Mouse (Mus musculus): ENCODE results near the gene App. TPM values are rescaled to one million over a fixed set of nuclear protein-coding genes. Genes with fewer than 3 reads are reported as not detected.

The App gene
- total and polyA plus RNA-seq, 3 experiments = 90.6 to 142 (median 141) TPM

GRCm38 (mm10) chr16:85106644-85107323 is 66.8 kb downstream of the App start:
- TF ChIP-seq CTCF (IDR thresholded peaks at IDR 0.05) = no peak
- TF ChIP-seq POLR2A (IDR thresholded peaks at IDR 0.05; ENCODE audit: insufficient read depth, low read depth, low read length) = no peak
- TF ChIP-seq EP300 (IDR thresholded peaks at IDR 0.05; ENCODE audit: insufficient read depth, low read depth, low read length) = no peak
- H3K4me3 ChIP-seq = no peak overlapping the region
- DNase-seq = no peak
- peaks cover 6% of the 10 kb centered on the region for H3K4me1 ChIP-seq (ENCODE audit: control insufficient read depth, insufficient read depth, low read length)
- no peak overlapping the region for H3K9ac ChIP-seq (ENCODE audit: low read depth, low read length)
- no peak overlapping the region for H3K27ac ChIP-seq
- H3K79me2 ChIP-seq (replicated peaks; ENCODE audit: control insufficient read depth, insufficient read depth, low read length) = no peaks in the 10 kb centered on the region; the same call in none of the 2 replicates
- H3K36me3 ChIP-seq (ENCODE audit: control insufficient read depth, insufficient read depth, low read length) = peaks cover 5% of the 10 kb centered on the region
- H3K27me3 ChIP-seq (ENCODE audit: control insufficient read depth, insufficient read depth, low read length) = no peaks in the 10 kb centered on the region
- intact Hi-C loops (cut with DNase I) = no loop called here
- 74% methylated on average over 9 of the region's 9 CpGs for WGBS

DNA sequence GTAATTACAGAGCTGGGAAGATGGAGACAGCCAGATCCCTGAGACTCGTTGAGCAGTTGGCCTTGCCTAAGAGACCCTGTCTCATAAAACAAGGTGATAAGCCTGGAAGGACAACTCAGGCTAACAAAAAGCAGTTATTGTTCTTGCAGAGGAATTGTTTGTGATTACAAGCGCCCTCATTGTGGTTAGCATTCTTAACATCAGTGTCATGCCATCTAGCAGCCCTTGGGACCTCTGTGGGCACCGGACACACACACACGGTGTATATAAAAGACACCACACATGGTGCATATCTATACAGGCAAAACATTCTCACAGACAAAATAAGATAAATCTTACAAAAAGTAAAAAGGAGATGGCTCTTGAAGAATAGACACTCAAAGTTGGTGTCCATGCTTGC is 68.0 kb downstream of the App start:
- H3K27me3 ChIP-seq (ENCODE audit: control insufficient read depth, insufficient read depth, low read length) = no peaks in the 10 kb centered on the region
- WGBS = 62% methylated on average over 4 of the region's 4 CpGs
- no peak overlapping the region for H3K4me3 ChIP-seq
- intact Hi-C loops (cut with DNase I) = no loop called here
- H3K79me2 ChIP-seq (replicated peaks; ENCODE audit: control insufficient read depth, insufficient read depth, low read length) = no peaks in the 10 kb centered on the region; the same call in 1 of the 2 replicates
- DNase-seq = no peak
- no peak for TF ChIP-seq POLR2A (IDR thresholded peaks at IDR 0.05; ENCODE audit: insufficient read depth, low read depth, low read length)
- TF ChIP-seq CTCF (IDR thresholded peaks at IDR 0.05) = no peak
- no peak for TF ChIP-seq EP300 (IDR thresholded peaks at IDR 0.05; ENCODE audit: insufficient read depth, low read depth, low read length)
- H3K27ac ChIP-seq = no peak overlapping the region
- peaks cover 6% of the 10 kb centered on the region for H3K4me1 ChIP-seq (ENCODE audit: control insufficient read depth, insufficient read depth, low read length)
- H3K9ac ChIP-seq (ENCODE audit: low read depth, low read length) = no peak overlapping the region
- H3K36me3 ChIP-seq (ENCODE audit: control insufficient read depth, insufficient read depth, low read length) = peaks cover 9% of the 10 kb centered on the region

DNA sequence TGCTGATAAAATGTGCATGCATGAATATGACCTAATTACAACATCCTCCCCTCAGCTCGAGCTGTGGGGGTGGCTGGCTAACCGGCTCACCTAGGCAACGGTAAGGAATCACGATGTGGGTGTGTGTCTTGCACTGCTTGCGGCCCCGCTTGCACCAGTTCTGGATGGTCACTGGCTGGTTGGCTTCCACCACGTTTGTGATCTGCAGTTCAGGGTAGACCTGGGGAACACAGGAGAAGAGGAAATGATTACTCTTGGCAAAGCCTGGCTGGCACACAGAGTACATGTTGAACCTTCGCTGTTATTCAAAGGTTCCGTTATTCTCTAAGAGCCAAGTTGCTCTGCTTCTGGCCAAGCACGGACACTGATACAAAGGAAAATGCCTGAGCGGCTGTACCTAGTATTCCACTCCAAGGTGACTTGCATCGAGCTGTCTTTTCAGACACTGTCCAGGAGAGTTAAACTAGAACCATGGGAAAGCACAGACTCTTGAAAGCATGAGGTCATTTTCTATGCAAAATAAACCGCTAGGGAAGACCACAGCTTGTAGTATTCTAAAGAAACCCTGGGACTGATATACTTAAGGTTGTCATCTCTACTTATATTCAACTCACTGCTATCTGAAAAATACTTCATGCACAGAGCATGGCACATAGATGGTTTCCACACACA is 70.3 kb downstream of the App start:
- peaks cover 9% of the 10 kb centered on the region for H3K36me3 ChIP-seq (ENCODE audit: control insufficient read depth, insufficient read depth, low read length)
- WGBS = 59% methylated on average over 13 of the region's 13 CpGs
- TF ChIP-seq CTCF (IDR thresholded peaks at IDR 0.05) (no peak), EP300 (IDR thresholded peaks at IDR 0.05; ENCODE audit: insufficient read depth, low read depth, low read length) (no peak)
- H3K79me2 ChIP-seq (replicated peaks; ENCODE audit: control insufficient read depth, insufficient read depth, low read length) = no peaks in the 10 kb centered on the region; the same call in 1 of the 2 replicates
- H3K27ac ChIP-seq = no peak overlapping the region
- H3K4me3 ChIP-seq = no peak overlapping the region
- no peaks in the 10 kb centered on the region for H3K27me3 ChIP-seq (ENCODE audit: control insufficient read depth, insufficient read depth, low read length)
- DNase-seq = no peak
- intact Hi-C loops (cut with DNase I) = no loop called here
- peaks cover 6% of the 10 kb centered on the region for H3K4me1 ChIP-seq (ENCODE audit: control insufficient read depth, insufficient read depth, low read length)
- no peak overlapping the region for H3K9ac ChIP-seq (ENCODE audit: low read depth, low read length)

DNA sequence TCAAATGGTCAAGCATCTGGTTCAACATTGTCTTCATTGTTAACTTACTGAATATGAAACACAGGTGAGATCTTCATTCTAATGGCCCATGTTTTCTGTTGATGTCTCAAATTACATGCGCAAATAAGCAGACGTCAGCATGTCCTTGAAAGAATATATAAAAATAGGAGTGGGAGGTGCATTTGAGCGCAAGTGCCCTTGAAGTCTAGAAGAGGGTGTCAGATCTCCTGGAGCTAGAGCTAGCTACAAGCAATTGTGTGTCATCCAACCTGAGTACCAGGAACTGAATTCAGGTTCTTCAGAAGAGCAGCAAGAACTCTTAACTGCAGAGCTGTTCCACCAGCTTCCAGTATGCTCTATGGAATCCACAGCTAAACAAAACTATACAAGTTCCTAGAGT is 72.0 kb downstream of the App start:
- no peak for DNase-seq
- no peaks in the 10 kb centered on the region; the same call in 1 of the 2 replicates for H3K79me2 ChIP-seq (replicated peaks; ENCODE audit: control insufficient read depth, insufficient read depth, low read length)
- H3K36me3 ChIP-seq (ENCODE audit: control insufficient read depth, insufficient read depth, low read length) = peaks cover 9% of the 10 kb centered on the region
- peaks cover 5% of the 10 kb centered on the region for H3K4me1 ChIP-seq (ENCODE audit: control insufficient read depth, insufficient read depth, low read length)
- no peak overlapping the region for H3K27ac ChIP-seq
- TF ChIP-seq CTCF (IDR thresholded peaks at IDR 0.05) (no peak), EP300 (IDR thresholded peaks at IDR 0.05; ENCODE audit: insufficient read depth, low read depth, low read length) (no peak), POLR2A (IDR thresholded peaks at IDR 0.05; ENCODE audit: insufficient read depth, low read depth, low read length) (no peak)
- H3K27me3 ChIP-seq (ENCODE audit: control insufficient read depth, insufficient read depth, low read length) = no peaks in the 10 kb centered on the region
- intact Hi-C loops (cut with DNase I) = no loop called here
- no peak overlapping the region for H3K9ac ChIP-seq (ENCODE audit: low read depth, low read length)
- WGBS = 87% methylated on average over 3 of the region's 3 CpGs
- no peak overlapping the region for H3K4me3 ChIP-seq

GRCm38 (mm10) chr16:85100806-85101205 is 72.8 kb downstream of the App start:
- Histone ChIP-seq H3K27me3 (ENCODE audit: control insufficient read depth, insufficient read depth, low read length) (no peaks in the 10 kb centered on the region), H3K36me3 (ENCODE audit: control insufficient read depth, insufficient read depth, low read length) (peaks cover 9% of the 10 kb centered on the region), H3K27ac (no peak overlapping the region), H3K4me1 (ENCODE audit: control insufficient read depth, insufficient read depth, low read length) (peaks cover 5% of the 10 kb centered on the region), H3K4me3 (no peak overlapping the region), H3K79me2 (replicated peaks; ENCODE audit: control insufficient read depth, insufficient read depth, low read length) (no peaks in the 10 kb centered on the region; the same call in 1 of the 2 replicates), H3K9ac (ENCODE audit: low read depth, low read length) (no peak overlapping the region)
- TF ChIP-seq CTCF (IDR thresholded peaks at IDR 0.05) = no peak
- no peak for TF ChIP-seq POLR2A (IDR thresholded peaks at IDR 0.05; ENCODE audit: insufficient read depth, low read depth, low read length)
- TF ChIP-seq EP300 (IDR thresholded peaks at IDR 0.05; ENCODE audit: insufficient read depth, low read depth, low read length) = no peak
- intact Hi-C loops (cut with DNase I) = no loop called here
- 75% methylated on average over 3 of the region's 3 CpGs for WGBS
- no peak for DNase-seq

DNA sequence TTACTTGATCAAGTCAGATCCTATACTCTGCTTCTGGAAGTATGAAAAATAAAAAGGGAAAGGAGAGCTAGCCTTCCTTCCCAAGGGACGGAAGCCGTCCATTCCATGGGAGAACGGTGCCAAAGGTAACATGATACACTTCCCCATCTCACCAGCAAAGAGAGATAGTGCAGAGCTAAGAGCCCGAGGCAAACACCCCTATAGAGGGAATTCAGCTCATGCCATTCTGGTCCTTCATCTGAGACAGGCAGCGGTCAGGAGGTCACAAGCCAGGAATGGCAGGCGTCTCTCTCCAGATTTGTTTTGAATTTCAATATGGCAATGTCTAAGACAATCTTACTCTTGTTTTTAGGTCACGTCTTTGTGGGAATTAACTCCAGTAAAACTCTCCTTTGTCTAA is 74.1 kb downstream of the App start:
- WGBS = 44% methylated on average over 7 of the region's 7 CpGs
- intact Hi-C loops (cut with DNase I) = no loop called here
- Histone ChIP-seq H3K27ac (no peak overlapping the region), H3K36me3 (ENCODE audit: control insufficient read depth, insufficient read depth, low read length) (peaks cover 9% of the 10 kb centered on the region), H3K4me3 (no peak overlapping the region), H3K9ac (ENCODE audit: low read depth, low read length) (no peak overlapping the region), H3K27me3 (ENCODE audit: control insufficient read depth, insufficient read depth, low read length) (no peaks in the 10 kb centered on the region), H3K4me1 (ENCODE audit: control insufficient read depth, insufficient read depth, low read length) (peaks cover 6% of the 10 kb centered on the region), H3K79me2 (replicated peaks; ENCODE audit: control insufficient read depth, insufficient read depth, low read length) (no peaks in the 10 kb centered on the region)
- no peak for TF ChIP-seq CTCF (IDR thresholded peaks at IDR 0.05)
- TF ChIP-seq POLR2A (IDR thresholded peaks at IDR 0.05; ENCODE audit: insufficient read depth, low read depth, low read length) = no peak
- no peak for TF ChIP-seq EP300 (IDR thresholded peaks at IDR 0.05; ENCODE audit: insufficient read depth, low read depth, low read length)
- no peak for DNase-seq

Data from heart, adult 2 months (tissue).